ENCODE assay signal across 14 mouse cellular contexts in genomic region chr7:52120189-52120588, GRCm38 (mm10).
"Had no signal": no experiment of that assay in that cellular context is flagged by ENCODE, and none has a peak within 500 bp of the region (broad histone marks: within the 10 kb centered on the region; RNA-seq: fewer than 3 reads in every experiment).

No protein-coding gene starts in this region.

- H3K4me2 ChIP-seq: embryonic facial prominence, embryonic 12.5 days; embryonic facial prominence, embryonic 13.5 days; embryonic facial prominence, embryonic 15.5 days; forebrain, embryonic 12.5 days; forebrain, embryonic 13.5 days; forebrain, embryonic 15.5 days had no signal

- ATAC-seq: forebrain, embryonic 13.5 days; forebrain, embryonic 14.5 days; forebrain, embryonic 15.5 days; forebrain, embryonic 16.5 days; forebrain, postnatal 0 days had no signal

- H3K36me3 ChIP-seq: embryonic facial prominence, embryonic 10.5 days; embryonic facial prominence, embryonic 12.5 days; embryonic facial prominence, embryonic 13.5 days; embryonic facial prominence, embryonic 15.5 days; forebrain, embryonic 10.5 days; forebrain, embryonic 12.5 days; forebrain, embryonic 15.5 days had no signal

- H3K4me1 ChIP-seq: embryonic facial prominence, embryonic 10.5 days; embryonic facial prominence, embryonic 12.5 days; embryonic facial prominence, embryonic 13.5 days; embryonic facial prominence, embryonic 15.5 days; forebrain, embryonic 10.5 days; forebrain, embryonic 12.5 days; forebrain, embryonic 13.5 days; forebrain, embryonic 15.5 days had no signal

- H3K9ac ChIP-seq: embryonic facial prominence, embryonic 12.5 days; embryonic facial prominence, embryonic 13.5 days; embryonic facial prominence, embryonic 15.5 days; forebrain, embryonic 12.5 days; forebrain, embryonic 13.5 days; forebrain, embryonic 15.5 days; forebrain, postnatal 0 days had no signal

- H3K27me3 ChIP-seq: embryonic facial prominence, embryonic 12.5 days; embryonic facial prominence, embryonic 13.5 days; embryonic facial prominence, embryonic 15.5 days; forebrain, embryonic 12.5 days; forebrain, embryonic 13.5 days; forebrain, embryonic 15.5 days had no signal

- H3K4me3 ChIP-seq: embryonic facial prominence, embryonic 10.5 days; embryonic facial prominence, embryonic 12.5 days; embryonic facial prominence, embryonic 13.5 days; embryonic facial prominence, embryonic 15.5 days; erythroblast, embryonic 14.5 days; forebrain, embryonic 10.5 days; forebrain, embryonic 12.5 days; forebrain, embryonic 13.5 days; forebrain, embryonic 15.5 days; gastrocnemius, adult 2 months; heart, adult 2 months had no signal

- H3K9me3 ChIP-seq: embryonic facial prominence, embryonic 10.5 days; embryonic facial prominence, embryonic 12.5 days; embryonic facial prominence, embryonic 13.5 days; embryonic facial prominence, embryonic 15.5 days; forebrain, embryonic 10.5 days; forebrain, embryonic 12.5 days; forebrain, embryonic 13.5 days; forebrain, embryonic 15.5 days had no signal

- H3K27ac ChIP-seq: embryonic facial prominence, embryonic 10.5 days; embryonic facial prominence, embryonic 12.5 days; embryonic facial prominence, embryonic 13.5 days; embryonic facial prominence, embryonic 15.5 days; forebrain, embryonic 10.5 days; forebrain, embryonic 12.5 days; forebrain, embryonic 13.5 days; forebrain, embryonic 15.5 days; gastrocnemius, adult 2 months; heart, adult 2 months had no signal
